Mouse (Mus musculus) leukemia stem cell, adult 10-12 weeks (primary cell): ENCODE data around the gene Ctdspl2. TPM values are rescaled to one million over a fixed set of nuclear protein-coding genes. Genes with fewer than 3 reads are reported as not detected.

ENCODE experiments used
- polyA plus RNA-seq: library from polyadenylated mRNA; stranded (reverse); fragments of >175 nt; gene quantifications from 2 replicates; pipeline ENCODE4 v1.2.3, GENCODE M21; 2012; ENCODE audit warnings: low replicate concordance

Ctdspl2 gene
- polyA plus RNA-seq: 2.5 and 4.1 TPM in 2 replicates

GRCm38 (mm10) chr2:121955765-121956223, at the start of gene Ctdspl2, which contains the start of gene Mageb3:
Ctdspl2 (plus strand) TSS chr2:121956001.
Mageb3 (minus strand) TSS chr2:121956092.

GRCm38 (mm10) chr2:122027862-122028755, 72.3 kb downstream of the Ctdspl2 start, which contains the start of gene Eif3j1:
Eif3j1 (plus strand) TSS chr2:122028546.

Other genes with a start within 250 kb of the Ctdspl2 start
- gene Frmd5, start 148.9 kb upstream of the Ctdspl2 start, polyA plus RNA-seq: 0.41 TPM in 1 of 2 replicates, not detected in the other
- gene Casc4, start 89.0 kb upstream of the Ctdspl2 start, polyA plus RNA-seq: 5.5 and 8.8 TPM in 2 replicates
- gene Mageb3, start 91 bp downstream of the Ctdspl2 start, polyA plus RNA-seq: 0.26 TPM in 1 of 2 replicates, not detected in the other
- gene Eif3j1, start 72.5 kb downstream of the Ctdspl2 start, polyA plus RNA-seq: 75.5 and 106 TPM in 2 replicates
- gene Spg11, start 162.4 kb downstream of the Ctdspl2 start, polyA plus RNA-seq: 0.95 and 1.5 TPM in 2 replicates
- gene B2m, start 191.7 kb downstream of the Ctdspl2 start, polyA plus RNA-seq: 35.5 and 49.1 TPM in 2 replicates
- 0.10 TPM in 1 of 2 replicates, not detected in the other for gene Trim69, start 204.7 kb downstream of the Ctdspl2 start, polyA plus RNA-seq
- gene Patl2, start 230.2 kb downstream of the Ctdspl2 start, polyA plus RNA-seq: 0.07 TPM in 1 of 2 replicates, not detected in the other
- not detected in 2 replicates for gene Terb2, start 230.3 kb downstream of the Ctdspl2 start, polyA plus RNA-seq